Mouse (Mus musculus) heart, embryonic 16.5 days (tissue): ENCODE measurements around the gene Fam219b. TPM values are rescaled to one million over a fixed set of nuclear protein-coding genes. Genes with fewer than 3 reads are reported as not detected.

Source experiments
- ATAC-seq: fragments of 200-750 bp; cut with Nextera tagmentation; replicated peaks from 2 replicates; pipeline ENCODE4 v1.8.0; 2017; ENCODE audit warnings: moderate number of reproducible peaks; ENCODE audit not compliant: insufficient read depth, low FRiP score; ENCODE audit errors: extremely low read depth
- H3K27ac ChIP-seq: fragments of 300-500 bp; sonication (generic); 2 replicates; pipeline ENCODE4 v1.5.1; 2014; ENCODE audit warnings: mild to moderate bottlenecking, low read length, control low read depth, moderate library complexity
- H3K27me3 ChIP-seq: fragments of 300-500 bp; sonication (generic); 2 replicates; pipeline ENCODE4 v1.6.1; 2014; ENCODE audit warnings: low read length, mixed read lengths; ENCODE audit not compliant: control insufficient read depth, insufficient read depth
- H3K36me3 ChIP-seq: fragments of 300-500 bp; sonication (generic); 2 replicates; pipeline ENCODE4 v1.6.1; 2014; ENCODE audit not compliant: control insufficient read depth, insufficient read depth
- H3K4me1 ChIP-seq: fragments of 300-500 bp; sonication (generic); 2 replicates; pipeline ENCODE4 v1.6.1; 2014; ENCODE audit warnings: low read length, mixed read lengths; ENCODE audit not compliant: control insufficient read depth, insufficient read depth
- H3K4me2 ChIP-seq: fragments of 300-500 bp; sonication (generic); 2 replicates; pipeline ENCODE4 v1.6.1; 2014; ENCODE audit warnings: low read depth, mild to moderate bottlenecking, control low read depth, low read length
- H3K4me3 ChIP-seq: fragments of 300-500 bp; sonication (generic); 2 replicates; pipeline ENCODE4 v1.5.1; 2014; ENCODE audit warnings: mild to moderate bottlenecking, control low read depth, low read length
- H3K9ac ChIP-seq: fragments of 300-500 bp; sonication (generic); 2 replicates; pipeline ENCODE4 v1.6.1; 2014; ENCODE audit warnings: low read length, control low read depth
- H3K9me3 ChIP-seq: fragments of 300-500 bp; sonication (generic); replicated peaks from 2 replicates; pipeline ENCODE4 v1.6.1; 2016; ENCODE audit warnings: low read length; ENCODE audit not compliant: control insufficient read depth
- WGBS: fragments of 180-500 bp; shearing (Covaris S2); extraction: QIAGEN DNeasy Blood & Tissue Kit; methylation state at CpG from one replicate; pipeline ENCODE4 v1.1.7; 2014; 5-methylcytosine and 5-hydroxymethylcytosine counted together
- polyA plus RNA-seq: library from polyadenylated mRNA; unstranded; fragments of >200 nt; fragmentation: Nextera tagmentation; extraction: Ambion mirVana; gene quantifications from 2 replicates; pipeline ENCODE4 v1.2.1, GENCODE M21; 2015

Fam219b gene
- polyA plus RNA-seq, 1 experiment from 2014 or later, result 13.4 TPM

GRCm38 (mm10) chr9:57503622-57504380, 33.5 kb upstream of the Fam219b start, which contains the start of gene Rpp25:
Gene Rpp25 (plus strand): TSS chr9:57504026.
- H3K4me2 ChIP-seq, result peak within 1 kb of the TSS; percentile 99
- H3K4me3 ChIP-seq, result peak within 1 kb of the TSS; percentile 62
- H3K9me3 ChIP-seq, result no peaks in the 10 kb centered on the region
- H3K27me3 ChIP-seq, result peaks cover 43% of the 10 kb centered on the region
- peak; percentile 68 for ATAC-seq
- peaks cover 42% of the 10 kb centered on the region for H3K4me1 ChIP-seq
- H3K9ac ChIP-seq, result peak within 1 kb of the TSS; percentile 72
- under 1% methylated on average over 46 of the region's 46 CpGs for WGBS
- H3K27ac ChIP-seq, result peak within 1 kb of the TSS; percentile 82; the same call in 1 of the 2 replicates
- H3K36me3 ChIP-seq, result no peaks in the 10 kb centered on the region

GRCm38 (mm10) chr9:57504381-57504700, 33.0 kb upstream of the Fam219b start:
- Histone ChIP-seq H3K36me3 (no peaks in the 10 kb centered on the region), H3K27ac (no peak overlapping the region), H3K4me1 (peaks cover 42% of the 10 kb centered on the region), H3K4me3 (peak overlapping the region; percentile 62), H3K9ac (peak overlapping the region; percentile 72), H3K4me2 (peak overlapping the region; percentile 99), H3K9me3 (no peaks in the 10 kb centered on the region), H3K27me3 (peaks cover 43% of the 10 kb centered on the region)
- ATAC-seq, result 0 out of 2 replicates have a peak, but pooled peaks have one; percentile 34
- 1% methylated on average over 34 of the region's 34 CpGs for WGBS

GRCm38 (mm10) chr9:57504891-57505290, 32.4 kb upstream of the Fam219b start:
- Histone ChIP-seq H3K27ac (peak overlapping the region; percentile 82), H3K4me2 (peak overlapping the region; percentile 99)
- 55% methylated on average over 10 of the region's 10 CpGs for WGBS

DNA sequence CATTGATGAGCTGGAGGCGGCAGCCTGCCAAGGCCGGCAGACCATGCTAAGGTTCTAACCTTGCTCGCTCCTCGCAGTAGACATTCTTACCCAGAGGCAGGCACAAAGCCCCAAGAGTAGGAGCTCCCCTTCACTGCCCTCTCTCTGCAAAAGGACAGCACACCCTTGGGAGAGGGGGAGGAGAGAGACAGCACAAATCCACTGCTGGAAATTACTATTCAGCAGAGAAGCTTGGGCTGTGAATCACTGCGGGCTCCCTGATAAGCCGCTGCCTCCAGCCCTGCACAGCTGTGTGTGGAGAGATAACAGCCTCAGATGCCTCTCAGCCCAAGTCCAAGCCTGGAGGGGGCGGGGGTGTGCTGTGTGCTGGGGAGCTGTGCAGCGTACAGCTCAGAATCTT, 31.6 kb upstream of the Fam219b start:
- Histone ChIP-seq H3K4me2 (peak overlapping the region; percentile 99), H3K27ac (peak overlapping the region; percentile 82), H3K9ac (peak overlapping the region; percentile 49), H3K27me3 (peaks cover 39% of the 10 kb centered on the region), H3K36me3 (no peaks in the 10 kb centered on the region), H3K4me3 (peak overlapping the region; percentile 14), H3K4me1 (peaks cover 42% of the 10 kb centered on the region), H3K9me3 (no peaks in the 10 kb centered on the region)
- peak; percentile 91 for ATAC-seq
- 3% methylated on average over 8 of the region's 8 CpGs for WGBS

More at GRCm38 (mm10) chr9:57504891-57505290, 32.4 kb upstream of the Fam219b start:
- Histone ChIP-seq H3K4me1 (peaks cover 42% of the 10 kb centered on the region), H3K9me3 (no peaks in the 10 kb centered on the region), H3K9ac (peak overlapping the region; percentile 49), H3K4me3 (peak overlapping the region; percentile 10; the same call in 1 of the 2 replicates), H3K27me3 (peaks cover 43% of the 10 kb centered on the region), H3K36me3 (no peaks in the 10 kb centered on the region)
- ATAC-seq, result no peak

DNA sequence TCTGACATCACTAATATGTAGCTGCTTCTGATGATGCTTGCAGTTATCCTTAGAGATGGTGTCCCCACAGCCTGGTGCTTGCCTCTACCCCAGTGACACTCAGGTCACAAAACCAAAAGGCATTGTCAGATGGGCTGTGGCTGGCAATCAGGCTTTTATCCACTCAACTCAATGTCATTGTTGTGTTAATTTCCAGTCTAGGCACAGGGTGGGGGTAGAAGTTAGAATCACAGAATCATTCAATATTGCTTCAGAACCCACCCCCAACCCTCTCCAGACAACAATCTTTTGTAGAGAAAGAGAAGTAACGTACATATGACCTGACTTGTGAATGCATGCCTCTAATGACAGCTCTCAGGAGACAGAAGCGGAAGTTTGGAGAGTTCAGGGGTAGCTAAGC, 26.8 kb upstream of the Fam219b start:
- Histone ChIP-seq H3K27ac (no peak overlapping the region), H3K27me3 (no peaks in the 10 kb centered on the region), H3K9me3 (no peaks in the 10 kb centered on the region), H3K4me3 (no peak overlapping the region), H3K4me2 (no peak overlapping the region), H3K36me3 (no peaks in the 10 kb centered on the region), H3K9ac (no peak overlapping the region), H3K4me1 (peaks cover 9% of the 10 kb centered on the region)
- ATAC-seq, result no peak
- 78% methylated on average over 2 of the region's 2 CpGs for WGBS

GRCm38 (mm10) chr9:57517113-57517512, 20.2 kb upstream of the Fam219b start:
- Histone ChIP-seq H3K27ac (no peak overlapping the region), H3K4me2 (no peak overlapping the region), H3K4me1 (peaks cover 8% of the 10 kb centered on the region), H3K9me3 (no peaks in the 10 kb centered on the region), H3K4me3 (no peak overlapping the region), H3K27me3 (no peaks in the 10 kb centered on the region), H3K9ac (no peak overlapping the region), H3K36me3 (no peaks in the 10 kb centered on the region)
- WGBS, result 5% methylated on average over 3 of the region's 3 CpGs
- ATAC-seq, result no peak

GRCm38 (mm10) chr9:57520375-57521055, 16.8 kb upstream of the Fam219b start:
- no peaks in the 10 kb centered on the region for H3K27me3 ChIP-seq
- peak overlapping the region; percentile 71 for H3K4me2 ChIP-seq
- no peak for ATAC-seq
- 26% methylated on average over 16 of the region's 16 CpGs for WGBS
- peaks cover 32% of the 10 kb centered on the region for H3K4me1 ChIP-seq
- H3K27ac ChIP-seq, result peak overlapping the region; percentile 99
- H3K36me3 ChIP-seq, result no peaks in the 10 kb centered on the region
- H3K9me3 ChIP-seq, result no peaks in the 10 kb centered on the region
- peak overlapping the region; percentile 100 for H3K9ac ChIP-seq
- H3K4me3 ChIP-seq, result peak overlapping the region; percentile 98

DNA sequence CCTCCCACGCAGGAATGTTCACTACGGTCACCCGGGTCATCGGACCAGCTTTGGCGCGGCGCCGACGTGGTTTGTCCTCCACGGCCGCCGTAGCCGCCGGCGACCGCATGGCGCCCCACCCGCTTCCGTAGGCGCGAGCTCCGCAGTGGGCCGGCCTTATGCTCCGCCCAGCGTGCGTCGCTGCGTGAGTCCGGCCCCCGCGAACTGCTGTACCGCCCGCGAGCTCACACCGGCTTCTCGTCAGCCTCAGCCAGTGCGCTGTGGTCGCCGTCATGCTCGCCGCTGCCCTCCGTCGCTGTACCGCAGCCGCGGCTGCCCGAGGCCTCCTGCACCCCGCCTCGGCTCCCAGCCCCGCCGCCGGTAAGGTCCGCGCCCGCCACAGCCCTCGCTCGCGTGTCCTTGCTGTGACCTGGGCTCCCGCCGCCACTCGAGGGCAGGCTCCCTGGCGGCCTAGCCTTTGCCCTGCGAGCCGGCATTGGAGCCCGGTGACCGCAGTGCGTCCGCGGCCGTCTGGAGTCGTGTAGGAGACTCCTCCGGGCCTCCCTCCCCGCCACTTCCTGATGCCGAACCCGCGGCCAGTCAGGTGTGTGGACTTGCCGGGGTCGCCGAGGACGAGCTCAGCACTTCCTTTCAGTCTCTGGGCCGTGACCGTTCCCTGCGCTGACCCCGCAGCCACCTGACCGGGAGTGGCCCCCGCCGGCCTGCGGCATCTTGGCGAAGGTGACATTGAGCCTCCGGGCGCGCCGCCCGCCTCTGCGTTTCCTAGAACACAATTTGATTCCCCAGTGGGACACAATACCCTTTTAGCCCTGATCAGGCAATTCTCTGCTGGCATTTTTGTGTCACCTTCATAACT, 16.0 kb upstream of the Fam219b start, which contains the start of gene Cox5a:
TSS of gene Cox5a (plus strand) at position 219 of the 856 bp plus-strand sequence.
- Histone ChIP-seq H3K36me3 (no peaks in the 10 kb centered on the region), H3K27me3 (no peaks in the 10 kb centered on the region), H3K4me1 (peaks cover 34% of the 10 kb centered on the region), H3K4me2 (peak within 1 kb of the TSS; percentile 79), H3K9ac (peak within 1 kb of the TSS; percentile 100), H3K4me3 (peak within 1 kb of the TSS; percentile 98), H3K9me3 (no peaks in the 10 kb centered on the region), H3K27ac (peak within 1 kb of the TSS; percentile 99)
- peak; percentile 97 for ATAC-seq
- WGBS, result under 1% methylated on average over 95 of the region's 95 CpGs
